Mouse (Mus musculus) C2C12 (cell line): ENCODE data around the gene Rdh9. TPM values are rescaled to one million over a fixed set of nuclear protein-coding genes. Genes with fewer than 3 reads are reported as not detected.

ENCODE experiments used
- H3K27me3 ChIP-seq: one replicate; pipeline ENCODE4 v1.6.1; 2011; ENCODE audit not compliant: control insufficient read depth, insufficient read depth, insufficient read length
- H3K36me3 ChIP-seq: one replicate; pipeline ENCODE4 v1.6.1; 2011; ENCODE audit not compliant: control insufficient read depth, insufficient read depth
- H3K4me3 ChIP-seq: one replicate; pipeline ENCODE4 v1.5.1; 2011; ENCODE audit warnings: mild to moderate bottlenecking, control low read depth; ENCODE audit not compliant: poor library complexity, insufficient read depth, severe bottlenecking
- H3K79me2 ChIP-seq: one replicate; pipeline ENCODE4 v1.6.1; 2011; ENCODE audit not compliant: control insufficient read depth, insufficient read depth
- H3K79me3 ChIP-seq: one replicate; pipeline ENCODE4 v1.6.1; 2011; ENCODE audit warnings: low read depth, control low read depth
- H3ac ChIP-seq: one replicate; pipeline ENCODE3; 2011; ENCODE audit warnings: low read depth; ENCODE audit not compliant: control insufficient read depth, insufficient read length
- CEBPB ChIP-seq: IDR thresholded peaks from one replicate; pipeline ENCODE4 v1.6.1; 2011; ENCODE audit warnings: low read depth, mild to moderate bottlenecking, control low read depth, moderate library complexity
- CTCF ChIP-seq: IDR thresholded peaks from one replicate; pipeline ENCODE4 v1.5.1; 2011; ENCODE audit not compliant: control insufficient read depth, insufficient read depth, insufficient read length
- FOSL1 ChIP-seq: IDR thresholded peaks from one replicate; pipeline ENCODE4 v1.8.0; 2011; ENCODE audit warnings: mild to moderate bottlenecking, low read length; ENCODE audit not compliant: poor library complexity, insufficient read depth, severe bottlenecking
- MAX ChIP-seq: IDR thresholded peaks from one replicate; pipeline ENCODE4 v1.6.1; 2011; ENCODE audit warnings: mild to moderate bottlenecking, control low read depth
- MYOD1 ChIP-seq: IDR thresholded peaks from one replicate; pipeline ENCODE4 v1.6.1; 2011; ENCODE audit warnings: low read depth; ENCODE audit not compliant: control insufficient read depth, insufficient read length
- MYOG ChIP-seq: IDR thresholded peaks from one replicate; pipeline ENCODE4 v1.6.1; 2011; ENCODE audit not compliant: control insufficient read depth, insufficient read length; ENCODE audit errors: extremely low read depth
- USF1 ChIP-seq: IDR thresholded peaks from one replicate; pipeline ENCODE4 v1.6.1; 2011; ENCODE audit warnings: low read depth, mild to moderate bottlenecking, control low read depth, moderate library complexity
- long read RNA-seq, 2 experiments: library from polyadenylated mRNA; unstranded; transcript quantifications; one replicate each; pipeline ENCODE4 v2.0.0; 2019 to 2020
- polyA plus RNA-seq: library from polyadenylated mRNA; unstranded; fragments of >200 nt; fragmentation: generic; extraction: Trizol; gene quantifications from one replicate; pipeline ENCODE4 v1.2.1, GENCODE M21; 2012; ENCODE audit warnings: missing spikeins

Gene Rdh9
- polyA plus RNA-seq: 0.02 TPM
- long read RNA-seq, experiment 1: 0 reads
- long read RNA-seq, experiment 2: 0 reads

- Histone ChIP-seq H3K27me3 (no peaks in the 10 kb centered on the region), H3K36me3 (no peaks in the 10 kb centered on the region), H3K79me3 (no peaks in the 10 kb centered on the region), H3ac (no peak within 1 kb of the TSS), H3K79me2 (no peaks in the 10 kb centered on the region), H3K4me3 (no peak within 1 kb of the TSS)
- TF ChIP-seq FOSL1: no peak
- TF ChIP-seq USF1: no peak
- no peak for TF ChIP-seq CTCF
- no peak for TF ChIP-seq MYOG
- TF ChIP-seq MAX: no peak
- no peak for TF ChIP-seq MYOD1
- TF ChIP-seq CEBPB: no peak
Measured at GRCm38 (mm10) chr10:127776011-127776410, at the start of gene Rdh9. TSS of gene Rdh9 (plus strand) at chr10:127776386.

GRCm38 (mm10) chr10:127728437-127728836 lies 47.7 kb upstream of the Rdh9 start:
- Histone ChIP-seq H3K79me2 (no peaks in the 10 kb centered on the region), H3K27me3 (peaks cover 78% of the 10 kb centered on the region), H3K36me3 (no peaks in the 10 kb centered on the region), H3K4me3 (no peak overlapping the region), H3ac (no peak overlapping the region), H3K79me3 (no peaks in the 10 kb centered on the region)
- TF ChIP-seq MYOD1: no peak
- TF ChIP-seq MYOG: no peak
- no peak for TF ChIP-seq MAX
- TF ChIP-seq CTCF: no peak
- TF ChIP-seq USF1: no peak
- no peak for TF ChIP-seq CEBPB
- no peak for TF ChIP-seq FOSL1

GRCm38 (mm10) chr10:127730285-127730932 lies 45.8 kb upstream of the Rdh9 start:
- H3K79me3 ChIP-seq: no peaks in the 10 kb centered on the region
- TF ChIP-seq FOSL1 (no peak), MAX (no peak), MYOG (no peak), CTCF (no peak), CEBPB (no peak), USF1 (no peak), MYOD1 (no peak)
- H3K4me3 ChIP-seq: no peak overlapping the region
- no peaks in the 10 kb centered on the region for H3K36me3 ChIP-seq
- H3ac ChIP-seq: no peak overlapping the region
- H3K79me2 ChIP-seq: no peaks in the 10 kb centered on the region
- peaks cover 82% of the 10 kb centered on the region for H3K27me3 ChIP-seq

GRCm38 (mm10) chr10:127730933-127731310 lies 45.3 kb upstream of the Rdh9 start:
- no peak overlapping the region for H3K4me3 ChIP-seq
- H3K36me3 ChIP-seq: no peaks in the 10 kb centered on the region
- H3K79me3 ChIP-seq: no peaks in the 10 kb centered on the region
- no peak for TF ChIP-seq MYOD1
- TF ChIP-seq MAX: no peak
- TF ChIP-seq USF1: no peak
- no peak for TF ChIP-seq CTCF
- no peak for TF ChIP-seq FOSL1
- TF ChIP-seq MYOG: no peak
- H3ac ChIP-seq: no peak overlapping the region
- H3K27me3 ChIP-seq: peaks cover 79% of the 10 kb centered on the region
- no peaks in the 10 kb centered on the region for H3K79me2 ChIP-seq

- TF ChIP-seq MYOG: no peak
- no peak for TF ChIP-seq FOSL1
- TF ChIP-seq CTCF: no peak
- no peak for TF ChIP-seq MYOD1
- H3K36me3 ChIP-seq: no peaks in the 10 kb centered on the region
- H3K79me3 ChIP-seq: no peaks in the 10 kb centered on the region
Measured at GRCm38 (mm10) chr10:127731397-127731796, 44.8 kb upstream of the Rdh9 start.

GRCm38 (mm10) chr10:127734434-127734833 lies 41.8 kb upstream of the Rdh9 start:
- no peak for TF ChIP-seq CTCF
- TF ChIP-seq FOSL1: no peak
- no peak for TF ChIP-seq USF1
- no peak for TF ChIP-seq MAX
- no peak for TF ChIP-seq MYOD1
- TF ChIP-seq MYOG: no peak
- TF ChIP-seq CEBPB: no peak
- no peaks in the 10 kb centered on the region for H3K79me2 ChIP-seq
- H3K79me3 ChIP-seq: no peaks in the 10 kb centered on the region
- H3ac ChIP-seq: no peak overlapping the region
- H3K27me3 ChIP-seq: peaks cover 44% of the 10 kb centered on the region
- H3K4me3 ChIP-seq: no peak overlapping the region
- H3K36me3 ChIP-seq: no peaks in the 10 kb centered on the region

More at GRCm38 (mm10) chr10:127731397-127731796, 44.8 kb upstream of the Rdh9 start:
- Histone ChIP-seq H3ac (no peak overlapping the region), H3K4me3 (no peak overlapping the region), H3K27me3 (peaks cover 74% of the 10 kb centered on the region), H3K79me2 (no peaks in the 10 kb centered on the region)
